Mouse (Mus musculus) thymus, adult 2 months (tissue): ENCODE data around the gene Nptx2.

Experiments
- CTCF ChIP-seq: fragments of 200-500 bp; IDR thresholded peaks from 2 replicates; pipeline ENCODE4 v1.5.1; 2012; ENCODE audit warnings: mild to moderate bottlenecking, control low read depth, low read length, moderate library complexity, borderline replicate concordance; ENCODE audit not compliant: control insufficient read depth, poor library complexity, insufficient read depth; ENCODE audit errors: extremely low read depth
- POLR2A ChIP-seq: fragments of 200-500 bp; IDR thresholded peaks from 2 replicates; pipeline ENCODE4 v1.6.1; 2012; ENCODE audit warnings: mild to moderate bottlenecking, low read length, control low read depth, moderate library complexity; ENCODE audit not compliant: control insufficient read depth, poor library complexity, insufficient read depth; ENCODE audit errors: extremely low read depth

DNA sequence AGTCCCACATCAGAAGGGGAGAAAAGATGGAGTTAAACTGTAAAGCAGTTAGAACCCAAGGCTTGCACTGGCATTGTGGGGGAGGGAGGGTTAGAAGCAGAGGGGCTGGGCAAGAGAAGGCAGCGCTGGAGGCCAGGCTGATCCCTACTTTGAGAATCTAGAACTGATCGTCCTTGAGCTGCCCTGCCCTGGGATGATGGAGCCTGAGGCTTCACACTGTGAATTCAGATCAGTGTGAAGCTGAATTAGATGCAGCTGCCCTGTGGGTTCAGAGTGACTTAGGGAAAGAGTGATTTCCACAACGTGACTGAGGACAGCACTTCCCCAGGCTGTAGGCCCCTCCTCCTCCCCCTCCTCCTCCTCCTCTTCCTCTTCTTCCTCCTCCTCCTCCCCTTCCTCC, 25.6 kb upstream of the Nptx2 start:
- TF ChIP-seq POLR2A (no peak), CTCF (no peak)
